Mouse (Mus musculus): ENCODE data around the gene Zfp944. TPM values are rescaled to one million over a fixed set of nuclear protein-coding genes. Genes with fewer than 3 reads are reported as not detected.
"Not testable (repeated sequence)": the region's sequence is repeated elsewhere in the genome, so short reads cannot be mapped to it uniquely, and the experiment has no call there.

Gene Zfp944
- polyA plus RNA-seq (2014; fragmentation: Nextera tagmentation; extraction: Ambion mirVana), result 13.5 and 14.2 TPM in 2 replicates

GRCm38 (mm10) chr17:22361101-22361781 is at the start of gene Zfp944, which contains the start of gene Zfp758:
TSS of gene Zfp944 (minus strand) at chr17:22361400.
TSS of gene Zfp758 (plus strand) at chr17:22361453.
- under 1% methylated on average over 27 of the region's 43 CpGs for WGBS
- H3K9me3 ChIP-seq (ENCODE audit: control insufficient read depth, low read length); H3K36me3 ChIP-seq (ENCODE audit: control insufficient read depth, insufficient read depth, low read length); H3K4me1 ChIP-seq (ENCODE audit: control insufficient read depth, insufficient read depth, low read length); H3K27me3 ChIP-seq (ENCODE audit: control insufficient read depth, insufficient read depth, low read length): not testable (repeated sequence)
- peak; percentile 97 for ATAC-seq (ENCODE audit: low read depth)
- Histone ChIP-seq H3K27ac (ENCODE audit: low read depth, low read length) (peak within 1 kb of the TSS; percentile 44; the same call in 1 of the 2 replicates), H3K4me3 (ENCODE audit: low read depth, low read length) (peak within 1 kb of the TSS; percentile 50), H3K4me2 (ENCODE audit: low read depth, low read length) (peak within 1 kb of the TSS; percentile 53), H3K9ac (replicated peaks; ENCODE audit: low read depth, low read length) (peak within 1 kb of the TSS; percentile 64)

- Histone ChIP-seq H3K4me3 (ENCODE audit: low read depth, low read length) (no peak overlapping the region), H3K9ac (replicated peaks; ENCODE audit: low read depth, low read length) (no peak overlapping the region), H3K9me3 (ENCODE audit: control insufficient read depth, low read length) (no peaks in the 10 kb centered on the region), H3K36me3 (ENCODE audit: control insufficient read depth, insufficient read depth, low read length) (no peaks in the 10 kb centered on the region), H3K4me2 (ENCODE audit: low read depth, low read length) (no peak overlapping the region), H3K27ac (ENCODE audit: low read depth, low read length) (no peak overlapping the region), H3K27me3 (ENCODE audit: control insufficient read depth, insufficient read depth, low read length) (no peaks in the 10 kb centered on the region), H3K4me1 (ENCODE audit: control insufficient read depth, insufficient read depth, low read length) (no peaks in the 10 kb centered on the region)
- WGBS, result 83% methylated on average over 2 of the region's 2 CpGs
- no peak for ATAC-seq (ENCODE audit: low read depth)
Measured at GRCm38 (mm10) chr17:22410756-22411155, 49.6 kb upstream of the Zfp944 start.

DNA sequence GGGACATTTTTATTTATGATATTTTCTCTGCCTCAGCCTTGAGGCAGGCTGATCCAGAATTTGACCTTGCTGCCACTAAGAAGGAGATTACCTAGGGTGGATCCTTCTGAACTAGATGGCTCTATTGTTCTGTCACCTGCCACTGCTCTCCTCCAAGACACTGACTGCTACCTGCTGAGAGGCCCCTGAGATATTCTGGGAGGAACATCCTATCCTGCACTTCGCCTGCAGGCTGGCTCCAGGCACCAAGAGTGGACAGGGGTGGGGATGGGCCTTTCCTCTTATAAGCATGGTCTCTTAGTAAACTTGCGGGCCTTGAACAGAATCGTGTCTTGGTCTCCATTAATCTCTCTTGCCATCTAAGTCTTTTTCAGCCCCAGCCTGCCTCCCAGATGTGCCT is 2.7 kb upstream of the Zfp944 start:
- H3K4me3 ChIP-seq (ENCODE audit: low read depth, low read length), result no peak overlapping the region
- H3K4me1 ChIP-seq (ENCODE audit: control insufficient read depth, insufficient read depth, low read length), result peaks cover 9% of the 10 kb centered on the region; the same call in 1 of the 2 replicates
- no peak overlapping the region for H3K9ac ChIP-seq (replicated peaks; ENCODE audit: low read depth, low read length)
- no peaks in the 10 kb centered on the region for H3K36me3 ChIP-seq (ENCODE audit: control insufficient read depth, insufficient read depth, low read length)
- H3K4me2 ChIP-seq (ENCODE audit: low read depth, low read length), result no peak overlapping the region
- peaks cover 13% of the 10 kb centered on the region for H3K9me3 ChIP-seq (ENCODE audit: control insufficient read depth, low read length)
- no peaks in the 10 kb centered on the region for H3K27me3 ChIP-seq (ENCODE audit: control insufficient read depth, insufficient read depth, low read length)
- ATAC-seq (ENCODE audit: low read depth), result no peak
- 98% methylated on average over 3 of the region's 3 CpGs for WGBS
- no peak overlapping the region for H3K27ac ChIP-seq (ENCODE audit: low read depth, low read length)

DNA sequence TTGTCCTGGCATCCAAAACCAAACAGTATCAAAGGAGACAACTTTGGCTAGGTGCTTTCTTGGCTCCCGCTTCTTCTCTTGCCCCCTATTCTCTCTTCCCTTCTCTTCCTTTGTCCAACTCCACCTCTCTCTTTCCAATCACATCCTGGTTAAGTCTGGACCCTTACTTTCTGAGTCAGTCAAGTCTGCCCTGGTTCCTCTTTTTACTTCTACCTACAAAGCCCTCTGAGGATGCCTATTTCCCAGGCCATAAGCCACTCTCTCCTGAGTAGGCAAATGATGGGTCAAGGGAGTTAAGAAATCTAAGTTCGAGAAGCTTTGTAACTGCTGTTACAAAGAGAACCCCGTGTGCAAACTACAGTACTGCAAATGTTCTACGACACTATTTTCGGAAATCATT is 628 bp downstream of the Zfp944 start:
- H3K9ac ChIP-seq (replicated peaks; ENCODE audit: low read depth, low read length), result peak overlapping the region; percentile 32; the same call in 1 of the 2 replicates
- no peaks in the 10 kb centered on the region for H3K27me3 ChIP-seq (ENCODE audit: control insufficient read depth, insufficient read depth, low read length)
- H3K4me3 ChIP-seq (ENCODE audit: low read depth, low read length), result peak overlapping the region; percentile 50
- peak; percentile 16; the same call in 1 of the 2 replicates for ATAC-seq (ENCODE audit: low read depth)
- H3K4me1 ChIP-seq (ENCODE audit: control insufficient read depth, insufficient read depth, low read length), result peaks cover 9% of the 10 kb centered on the region; the same call in 1 of the 2 replicates
- peaks cover 7% of the 10 kb centered on the region; the same call in 1 of the 2 replicates for H3K36me3 ChIP-seq (ENCODE audit: control insufficient read depth, insufficient read depth, low read length)
- peak overlapping the region; percentile 53 for H3K4me2 ChIP-seq (ENCODE audit: low read depth, low read length)
- peaks cover 3% of the 10 kb centered on the region; the same call in 1 of the 2 replicates for H3K9me3 ChIP-seq (ENCODE audit: control insufficient read depth, low read length)
- no peak overlapping the region for H3K27ac ChIP-seq (ENCODE audit: low read depth, low read length)
- 28% methylated on average over 5 of the region's 5 CpGs for WGBS

DNA sequence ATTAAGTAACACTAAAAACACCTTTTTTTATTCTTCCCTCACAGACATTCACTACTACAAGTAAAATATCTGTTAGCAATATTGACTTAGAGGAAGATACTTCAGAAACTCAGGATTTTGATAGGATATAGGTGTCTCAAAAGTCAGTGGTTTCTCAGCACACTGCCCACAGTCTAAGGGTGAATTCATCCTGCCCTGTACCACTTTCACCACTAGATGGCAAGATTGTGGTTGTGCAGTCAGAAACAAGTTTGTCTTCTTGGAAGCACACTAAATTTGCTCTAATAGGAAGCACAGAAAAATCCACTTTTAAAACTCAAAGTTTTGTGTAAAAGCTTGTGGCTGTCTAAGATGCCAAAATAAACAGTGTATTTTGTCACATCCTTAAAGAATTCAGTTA is 8.4 kb downstream of the Zfp944 start:
- Histone ChIP-seq H3K9me3 (ENCODE audit: control insufficient read depth, low read length) (no peaks in the 10 kb centered on the region), H3K9ac (replicated peaks; ENCODE audit: low read depth, low read length) (no peak overlapping the region), H3K36me3 (ENCODE audit: control insufficient read depth, insufficient read depth, low read length) (peaks cover 7% of the 10 kb centered on the region; the same call in 1 of the 2 replicates), H3K27me3 (ENCODE audit: control insufficient read depth, insufficient read depth, low read length) (no peaks in the 10 kb centered on the region), H3K4me3 (ENCODE audit: low read depth, low read length) (no peak overlapping the region), H3K4me1 (ENCODE audit: control insufficient read depth, insufficient read depth, low read length) (no peaks in the 10 kb centered on the region), H3K4me2 (ENCODE audit: low read depth, low read length) (no peak overlapping the region), H3K27ac (ENCODE audit: low read depth, low read length) (no peak overlapping the region)
- no peak for ATAC-seq (ENCODE audit: low read depth)

DNA sequence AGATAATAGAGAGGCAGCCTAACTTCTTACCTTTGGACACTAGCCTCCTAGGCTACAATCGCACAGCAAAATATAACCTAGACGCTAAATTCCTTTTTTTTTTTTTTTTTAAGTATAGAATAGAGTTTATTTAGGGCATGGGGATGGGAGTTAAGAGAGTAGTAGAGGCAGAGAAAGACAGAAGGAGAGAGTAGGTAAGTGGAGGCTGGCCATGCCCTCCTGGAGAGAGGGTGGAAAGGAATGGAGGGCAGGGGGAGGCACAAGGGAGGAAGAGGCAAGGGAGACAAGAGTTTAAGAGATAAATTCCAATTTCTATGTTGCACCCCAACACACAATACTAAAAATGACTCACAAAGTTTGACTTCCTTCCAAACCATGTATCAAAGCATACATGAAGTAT is 46.0 kb downstream of the Zfp944 start:
- Histone ChIP-seq H3K4me3 (ENCODE audit: low read depth, low read length) (peak overlapping the region; percentile 52), H3K4me2 (ENCODE audit: low read depth, low read length) (peak overlapping the region; percentile 42), H3K9ac (replicated peaks; ENCODE audit: low read depth, low read length) (peak overlapping the region; percentile 44; the same call in 1 of the 2 replicates)
- peak; percentile 15; the same call in 1 of the 2 replicates for ATAC-seq (ENCODE audit: low read depth)
- not testable (repeated sequence) for H3K4me1 ChIP-seq (ENCODE audit: control insufficient read depth, insufficient read depth, low read length); H3K27ac ChIP-seq (ENCODE audit: low read depth, low read length); H3K9me3 ChIP-seq (ENCODE audit: control insufficient read depth, low read length); H3K36me3 ChIP-seq (ENCODE audit: control insufficient read depth, insufficient read depth, low read length); H3K27me3 ChIP-seq (ENCODE audit: control insufficient read depth, insufficient read depth, low read length)
- 19% methylated on average over 2 of the region's 2 CpGs for WGBS

DNA sequence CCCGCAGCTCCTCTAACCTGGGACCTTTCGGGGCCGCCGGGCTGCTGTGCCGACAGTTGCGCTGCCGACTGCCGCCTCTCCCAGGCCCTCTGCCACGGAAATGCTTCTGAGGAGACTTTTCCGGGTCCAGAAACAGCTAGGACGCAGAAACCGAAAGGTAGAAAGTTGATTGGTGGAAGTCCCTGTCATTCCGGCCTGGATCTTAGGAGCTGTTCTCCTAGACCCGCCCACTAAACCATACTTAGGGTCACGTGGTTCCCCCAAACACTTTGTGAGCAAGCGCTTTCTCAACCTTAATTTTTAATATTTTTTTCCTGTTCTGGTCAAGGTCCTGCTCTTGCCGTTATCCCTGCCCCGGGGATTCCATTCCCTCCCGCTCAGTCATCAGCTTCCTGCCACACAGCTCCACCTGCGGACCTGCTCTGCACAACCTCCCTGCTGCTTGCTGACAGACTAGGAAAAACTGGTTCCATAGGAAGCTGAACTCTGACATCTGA is 46.4 kb downstream of the Zfp944 start, which contains the start of gene CT030661.1:
TSS of gene CT030661.1 (minus strand) at position 108 of the 497 bp plus-strand sequence.
- Histone ChIP-seq H3K27ac (ENCODE audit: low read depth, low read length) (peak within 1 kb of the TSS; percentile 64; the same call in 1 of the 2 replicates), H3K4me2 (ENCODE audit: low read depth, low read length) (peak within 1 kb of the TSS; percentile 45), H3K9ac (replicated peaks; ENCODE audit: low read depth, low read length) (peak within 1 kb of the TSS; percentile 44; the same call in 1 of the 2 replicates), H3K4me3 (ENCODE audit: low read depth, low read length) (peak within 1 kb of the TSS; percentile 52)
- H3K9me3 ChIP-seq (ENCODE audit: control insufficient read depth, low read length); H3K36me3 ChIP-seq (ENCODE audit: control insufficient read depth, insufficient read depth, low read length); H3K27me3 ChIP-seq (ENCODE audit: control insufficient read depth, insufficient read depth, low read length); H3K4me1 ChIP-seq (ENCODE audit: control insufficient read depth, insufficient read depth, low read length): not testable (repeated sequence)
- WGBS, result under 1% methylated on average over 20 of the region's 20 CpGs
- ATAC-seq (ENCODE audit: low read depth), result peak; percentile 100

- H3K4me3 ChIP-seq (ENCODE audit: low read depth, low read length), result peak overlapping the region; percentile 52
- H3K4me2 ChIP-seq (ENCODE audit: low read depth, low read length), result peak overlapping the region; percentile 45
- H3K27me3 ChIP-seq (ENCODE audit: control insufficient read depth, insufficient read depth, low read length); H3K36me3 ChIP-seq (ENCODE audit: control insufficient read depth, insufficient read depth, low read length); H3K4me1 ChIP-seq (ENCODE audit: control insufficient read depth, insufficient read depth, low read length); H3K9me3 ChIP-seq (ENCODE audit: control insufficient read depth, low read length): not testable (repeated sequence)
- H3K27ac ChIP-seq (ENCODE audit: low read depth, low read length), result peak overlapping the region; percentile 64; the same call in 1 of the 2 replicates
- ATAC-seq (ENCODE audit: low read depth), result peak; percentile 84
- WGBS, result 0% methylated on average over 3 of the region's 3 CpGs
- peak overlapping the region; percentile 44; the same call in 1 of the 2 replicates for H3K9ac ChIP-seq (replicated peaks; ENCODE audit: low read depth, low read length)
Measured at GRCm38 (mm10) chr17:22314219-22314618, 47.0 kb downstream of the Zfp944 start.
